Mouse (Mus musculus) frontal cortex, postnatal 25 days (tissue): ENCODE data around the gene Rab42.
A peak's percentile ranks its signal among the peaks of the same experiment; 100 is the strongest.

ENCODE experiments used
- DNase-seq, 2 experiments: peaks; one replicate each; pipeline ENCODE4 v3.0.0; 2022; ENCODE audit warnings: low spot score in 2 of 2

Rab42 gene

DNA sequence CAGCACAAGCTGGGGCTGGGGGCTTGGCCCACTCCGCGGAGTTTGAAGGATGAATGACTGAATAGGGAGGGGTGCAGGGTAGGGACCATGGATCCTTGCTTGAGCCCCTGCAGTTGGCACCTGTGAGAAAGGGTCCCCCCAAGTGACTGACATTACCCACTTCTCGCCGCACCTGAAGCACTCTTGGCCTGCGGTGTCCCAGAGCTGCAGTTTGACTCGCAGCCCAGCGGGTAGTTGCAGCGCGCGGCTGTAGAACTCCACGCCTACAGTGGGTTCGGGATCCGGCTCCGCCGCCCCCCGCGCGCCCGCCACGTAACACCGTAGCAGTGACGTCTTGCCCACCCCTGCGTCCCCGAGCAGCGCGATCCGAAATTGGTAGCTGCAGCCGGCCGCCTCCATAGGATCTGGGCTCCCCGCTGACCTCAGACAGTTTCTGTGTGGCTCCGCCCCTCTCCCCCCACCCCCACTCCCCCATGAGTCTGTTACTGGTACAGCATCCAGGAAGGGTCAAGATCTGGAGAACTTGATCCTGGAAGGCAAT lies at the start of gene Rab42:
Gene Rab42 (minus strand): TSS at position 447 of the 541 bp plus-strand sequence.
- peak; percentile 28 to 40 for DNase-seq

DNA sequence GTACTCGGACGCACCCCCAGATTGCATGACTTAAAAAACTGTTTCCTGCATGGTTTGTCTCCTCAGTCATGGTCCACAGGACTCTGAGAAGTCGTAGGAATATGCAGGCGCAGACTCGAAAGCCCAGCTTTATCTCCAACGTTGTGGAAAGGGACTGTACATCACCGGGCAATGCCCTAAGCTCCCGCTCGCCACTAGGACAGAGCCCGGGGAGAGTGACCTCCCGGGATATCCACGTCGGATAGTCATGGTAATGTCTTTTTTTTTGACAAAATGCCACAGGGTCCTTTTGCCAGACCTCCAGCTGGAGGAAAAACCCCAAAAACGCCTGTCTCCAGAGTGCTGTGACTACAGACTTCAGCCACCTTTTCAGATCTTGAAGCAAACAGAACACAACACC lies 49.6 kb upstream of the Rab42 start:
- DNase-seq: no peak

DNA sequence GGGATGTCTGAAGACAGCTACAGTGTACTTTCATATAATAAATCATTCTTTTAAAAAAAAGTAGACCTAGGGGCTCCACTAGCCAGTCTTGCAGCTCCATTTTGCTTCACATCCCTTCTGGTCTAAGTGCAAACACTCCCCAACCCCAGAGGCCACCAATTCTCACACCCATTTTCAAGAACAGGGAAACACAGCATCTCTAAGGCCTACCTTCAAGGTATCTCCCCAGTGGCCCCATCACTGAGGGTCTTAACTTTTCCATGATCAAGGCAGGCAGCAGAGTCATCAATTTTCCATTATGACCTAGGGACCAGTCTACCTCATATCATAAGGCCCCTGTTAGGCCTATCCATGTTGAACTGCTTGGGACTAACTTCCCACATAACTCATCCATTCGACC lies 48.2 kb upstream of the Rab42 start:
- DNase-seq: no peak

DNA sequence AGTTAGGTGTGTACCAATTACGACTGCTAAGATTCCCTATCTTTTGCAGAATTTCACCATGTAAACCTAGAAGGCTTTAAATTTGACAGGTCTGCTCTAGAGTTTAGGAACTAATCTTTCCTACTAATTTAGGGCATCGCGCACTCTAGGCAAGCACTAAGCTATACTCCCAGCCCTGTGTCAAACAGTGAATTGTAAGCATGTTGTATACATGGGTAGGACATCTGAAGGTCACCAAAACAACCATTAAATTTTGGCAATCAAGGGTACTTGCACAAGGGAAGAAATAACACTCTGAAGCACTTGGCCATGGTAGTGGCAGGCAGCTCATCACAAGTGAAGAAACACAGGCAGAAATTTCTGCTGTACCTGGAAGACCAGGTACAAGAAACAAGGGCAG lies 47.7 kb upstream of the Rab42 start:
- DNase-seq: no peak

DNA sequence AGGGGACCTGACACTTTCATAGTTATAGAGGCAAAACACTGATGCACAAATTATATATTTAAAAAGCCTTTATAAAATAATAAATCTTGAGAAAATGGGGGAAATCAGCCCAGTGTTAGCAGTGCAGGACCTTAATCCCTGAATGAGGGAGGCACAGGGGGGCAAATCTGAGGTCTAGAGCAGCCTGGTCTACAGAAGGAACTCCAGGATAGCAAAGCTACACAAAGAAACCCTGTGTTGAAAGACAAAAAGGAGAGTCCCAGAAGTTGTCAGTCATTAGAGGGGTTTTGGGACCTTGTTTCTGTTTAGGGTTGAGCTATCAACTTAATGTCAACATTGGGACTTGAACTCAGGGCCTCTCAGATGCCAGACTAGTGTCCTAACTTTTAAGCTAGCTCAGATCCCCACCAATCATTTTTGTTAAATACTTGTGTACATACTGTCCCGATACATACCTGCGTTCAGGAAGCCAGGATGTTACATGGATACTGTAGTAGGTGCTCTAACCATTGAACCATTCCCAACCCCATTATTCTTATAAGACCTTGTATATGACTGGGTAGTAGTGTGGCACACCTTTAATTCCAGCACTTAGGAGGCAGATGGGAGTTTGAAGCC lies 47.0 kb upstream of the Rab42 start:
- DNase-seq: no peak

DNA sequence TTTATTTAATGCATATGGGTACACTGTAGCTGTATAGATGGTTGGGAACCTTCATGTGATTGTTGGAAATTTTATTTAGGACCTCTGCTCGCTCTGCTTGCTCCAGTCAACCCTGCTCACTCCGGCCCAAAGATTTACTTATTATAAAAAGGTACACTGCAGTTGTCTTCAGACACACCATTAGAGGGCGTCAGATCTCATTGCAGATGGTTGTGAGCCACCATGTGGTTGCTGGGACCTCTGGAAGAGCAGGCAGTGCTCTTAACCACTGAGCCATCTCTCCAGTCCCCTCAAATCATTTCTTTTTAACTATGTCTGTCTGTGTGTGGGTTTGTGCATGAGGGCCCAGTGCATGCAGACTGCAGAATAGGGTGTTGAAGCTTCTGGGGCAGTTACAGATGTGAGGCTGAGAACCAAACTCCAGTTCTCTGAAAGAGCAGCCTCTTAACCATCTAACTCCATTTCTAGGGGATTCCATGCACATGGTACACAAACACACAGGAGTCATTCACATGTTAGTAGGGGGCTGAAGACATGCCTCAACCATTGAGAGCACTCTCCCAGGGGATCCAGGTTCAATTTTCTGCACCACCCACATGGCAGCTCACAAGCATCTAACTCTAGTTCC lies 46.4 kb upstream of the Rab42 start:
- DNase-seq: no peak

DNA sequence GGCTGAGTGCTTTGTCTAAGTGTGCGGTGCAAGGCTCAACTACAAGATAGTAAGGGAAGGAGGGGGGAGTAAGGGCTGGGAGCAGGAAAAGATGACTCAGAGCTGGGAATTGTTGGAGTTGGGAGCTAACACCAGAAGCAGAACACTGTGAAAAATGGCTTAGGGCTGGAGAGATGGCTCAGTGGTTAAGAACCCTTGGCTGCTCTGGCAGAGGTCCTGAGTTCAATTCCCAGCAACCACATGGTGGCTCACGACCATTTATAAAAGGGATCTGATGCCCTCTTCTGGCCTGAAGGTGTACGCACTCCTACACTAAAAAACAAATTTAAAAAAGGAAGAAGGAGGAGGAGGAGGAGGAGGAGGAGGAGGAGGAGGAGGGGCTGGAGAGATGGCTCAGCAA lies 43.5 kb upstream of the Rab42 start:
- DNase-seq: no peak

DNA sequence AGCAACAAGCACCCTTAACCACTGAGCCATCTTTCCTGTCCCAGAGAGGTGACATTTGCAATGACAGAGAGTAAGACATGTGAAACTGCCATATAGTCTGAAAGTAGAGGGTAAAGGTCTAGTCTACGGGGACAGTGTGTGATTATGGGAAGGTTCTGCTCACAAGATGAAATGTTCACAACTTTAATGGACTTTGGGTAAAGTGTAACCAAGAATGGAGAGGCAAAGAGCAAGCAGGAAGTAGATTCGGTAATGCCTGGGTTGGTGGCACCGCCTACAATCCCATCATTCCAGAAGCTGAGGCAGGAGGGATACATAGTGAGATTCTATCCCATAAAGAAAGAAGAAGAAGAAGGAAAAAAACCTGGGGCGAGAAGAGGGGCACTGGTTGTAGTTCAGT lies 43.1 kb upstream of the Rab42 start:
- DNase-seq: no peak

DNA sequence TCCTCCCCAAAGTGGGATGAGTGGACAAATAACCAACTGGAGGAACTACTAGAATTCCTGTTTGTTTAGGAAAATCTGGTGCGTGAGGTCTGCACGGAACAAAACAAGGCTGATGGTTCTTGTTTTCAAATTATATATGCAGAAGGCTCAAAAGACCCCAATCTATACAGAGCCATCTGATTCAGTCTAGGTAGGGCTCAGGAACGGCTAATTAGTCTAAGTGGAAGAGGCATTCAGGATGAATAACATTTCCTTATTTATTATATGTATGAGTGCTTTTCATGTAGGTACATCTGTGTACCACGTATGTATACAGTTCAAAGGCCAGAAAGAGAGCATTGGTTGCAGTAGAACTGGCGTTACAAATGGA lies 42.6 kb upstream of the Rab42 start:
- DNase-seq: no peak

DNA sequence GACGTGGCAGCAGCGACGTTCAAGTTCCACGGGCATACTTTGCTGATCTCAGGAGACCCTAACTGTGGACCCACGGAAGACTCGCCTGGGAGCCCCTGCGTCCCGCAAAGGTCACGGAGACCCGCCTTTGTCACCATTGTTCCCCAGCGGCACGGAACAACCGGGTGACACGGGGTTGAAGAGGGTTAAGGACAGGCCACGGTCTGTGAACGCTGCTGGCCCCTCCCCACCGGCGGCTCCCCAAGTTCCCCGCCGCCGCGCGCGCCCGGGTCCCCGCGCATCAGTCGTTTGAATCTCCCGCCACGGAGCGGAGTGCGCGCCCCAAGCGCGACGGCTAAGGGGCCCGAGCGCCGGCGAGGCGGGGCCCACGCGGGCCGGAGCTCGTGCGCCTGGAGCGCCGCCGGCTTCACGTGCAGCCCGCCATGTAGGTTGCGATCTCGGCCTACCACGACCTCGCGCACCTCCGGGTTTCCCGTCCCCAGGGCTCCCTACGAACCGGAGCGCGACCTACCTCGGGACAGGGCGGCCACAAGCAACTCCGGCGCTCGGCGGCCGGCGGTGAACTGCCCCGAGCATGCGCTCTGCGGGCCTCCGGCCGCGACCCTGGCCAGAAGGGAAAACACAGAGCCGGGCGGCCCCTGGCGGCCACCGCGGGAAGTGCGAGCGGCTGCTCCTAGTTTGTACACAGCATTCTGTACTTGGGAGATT lies 42.1 kb upstream of the Rab42 start:
- peak; percentile 96 to 99 for DNase-seq

DNA sequence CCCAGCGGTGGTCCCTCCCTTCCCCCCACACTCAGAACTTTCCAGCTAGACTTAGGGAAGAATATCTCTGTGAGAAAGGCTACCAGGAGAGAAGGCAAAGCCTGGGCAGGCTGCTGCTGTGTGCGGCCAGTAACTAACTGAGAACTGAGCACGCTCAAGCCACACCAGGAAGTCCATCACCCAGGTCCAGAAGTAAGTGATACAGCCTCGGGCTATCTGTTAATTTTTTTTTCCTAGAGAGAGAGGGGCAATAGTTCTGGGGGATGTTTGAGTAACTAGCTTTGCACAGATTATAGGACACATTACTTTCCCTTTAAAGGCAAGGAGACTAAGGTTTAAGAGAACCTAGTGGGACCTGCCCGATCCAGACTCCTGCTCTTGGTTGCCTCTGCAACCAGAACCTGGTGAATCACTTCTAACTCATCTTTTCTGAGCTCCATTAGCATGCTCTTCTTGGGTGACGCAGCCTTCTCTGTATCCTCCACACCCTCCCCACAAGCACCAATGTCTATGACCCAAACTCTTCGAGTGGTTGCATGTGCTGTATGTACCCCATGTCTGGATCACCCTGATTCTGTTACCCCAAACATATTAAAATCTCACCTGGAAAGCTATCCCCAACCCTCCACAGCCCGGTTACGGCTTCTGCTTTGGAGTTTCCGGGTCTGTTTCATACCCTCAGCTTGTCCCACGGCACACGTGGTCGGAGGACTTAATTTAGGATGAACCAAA lies 41.4 kb upstream of the Rab42 start:
- DNase-seq: no peak

DNA sequence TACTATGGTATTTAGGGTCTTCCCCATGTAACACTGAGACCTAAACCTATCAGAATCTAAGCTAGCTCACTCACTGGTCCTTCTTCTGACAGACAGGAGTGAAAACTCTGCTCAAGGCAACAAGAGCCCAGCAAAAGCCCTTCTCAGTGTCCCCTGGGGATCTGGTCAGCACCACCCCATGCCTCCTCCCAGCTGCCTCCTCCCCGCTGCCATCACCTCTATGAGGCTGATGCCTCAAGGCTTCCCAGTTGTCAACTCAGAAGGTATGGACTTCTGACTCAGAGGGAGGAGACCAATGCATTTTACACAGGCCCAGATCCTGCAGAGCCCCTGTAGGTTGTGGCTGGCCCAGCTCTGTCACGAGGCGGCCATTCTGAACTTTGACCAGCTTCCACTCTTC lies 38.3 kb upstream of the Rab42 start:
- DNase-seq: no peak

DNA sequence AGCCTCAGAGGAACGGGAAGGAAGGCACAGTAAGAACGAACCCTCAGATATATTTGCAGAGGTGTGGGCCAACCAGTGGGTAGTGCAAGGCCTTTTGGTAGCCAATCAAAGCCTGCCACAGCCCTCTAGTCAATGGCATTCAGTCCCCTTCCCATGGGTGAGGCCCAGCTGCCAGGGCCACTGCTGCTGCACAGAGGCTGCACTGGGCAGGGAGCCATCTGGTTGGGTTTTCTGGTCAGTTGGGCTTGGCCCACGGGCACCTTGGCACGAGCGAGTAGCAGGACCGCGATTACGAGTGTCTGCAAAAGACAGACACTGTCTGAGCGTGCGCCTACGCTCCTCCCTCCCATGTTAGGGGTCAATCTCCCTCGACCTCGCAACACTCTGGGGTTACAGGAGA lies 35.8 kb upstream of the Rab42 start:
- no peak for DNase-seq

DNA sequence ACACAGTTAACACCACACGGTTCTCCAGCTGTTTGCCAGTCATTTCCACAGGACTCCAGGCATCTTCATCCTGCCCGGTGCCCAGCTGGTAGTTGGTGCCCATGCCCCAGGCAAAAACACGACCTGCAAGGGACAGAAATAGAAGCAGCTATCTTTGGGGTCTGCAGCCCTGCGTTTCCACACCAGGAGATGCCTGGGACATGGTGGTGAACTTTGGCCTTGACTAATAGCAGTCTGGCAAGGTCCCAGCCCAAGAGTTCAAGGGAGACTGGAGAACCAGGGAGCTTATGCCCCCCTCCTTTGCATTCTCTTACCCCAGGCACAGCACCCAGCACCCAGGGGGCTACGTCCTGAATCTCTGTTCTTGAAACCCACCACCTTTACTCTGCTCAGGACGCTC lies 29.7 kb upstream of the Rab42 start:
- DNase-seq: no peak

DNA sequence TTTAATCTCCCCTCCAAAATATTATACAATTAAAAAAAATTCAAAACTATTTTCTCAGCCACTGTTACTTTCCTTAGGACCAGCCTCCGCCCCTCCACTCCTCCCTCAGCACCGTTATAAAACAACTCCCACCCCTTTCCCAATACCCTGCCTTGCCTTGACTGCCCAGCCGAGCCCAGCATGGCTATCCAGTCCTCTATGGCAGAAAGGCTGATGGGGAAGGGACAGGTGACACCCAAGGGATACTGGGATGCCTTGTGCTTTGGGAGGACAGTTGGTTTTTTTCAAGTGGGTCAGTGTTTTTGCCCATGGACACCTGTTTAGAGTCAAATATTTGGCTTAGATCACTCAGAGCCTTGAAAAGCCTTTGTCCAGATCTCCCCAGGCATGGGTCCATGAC lies 28.8 kb upstream of the Rab42 start:
- no peak for DNase-seq

DNA sequence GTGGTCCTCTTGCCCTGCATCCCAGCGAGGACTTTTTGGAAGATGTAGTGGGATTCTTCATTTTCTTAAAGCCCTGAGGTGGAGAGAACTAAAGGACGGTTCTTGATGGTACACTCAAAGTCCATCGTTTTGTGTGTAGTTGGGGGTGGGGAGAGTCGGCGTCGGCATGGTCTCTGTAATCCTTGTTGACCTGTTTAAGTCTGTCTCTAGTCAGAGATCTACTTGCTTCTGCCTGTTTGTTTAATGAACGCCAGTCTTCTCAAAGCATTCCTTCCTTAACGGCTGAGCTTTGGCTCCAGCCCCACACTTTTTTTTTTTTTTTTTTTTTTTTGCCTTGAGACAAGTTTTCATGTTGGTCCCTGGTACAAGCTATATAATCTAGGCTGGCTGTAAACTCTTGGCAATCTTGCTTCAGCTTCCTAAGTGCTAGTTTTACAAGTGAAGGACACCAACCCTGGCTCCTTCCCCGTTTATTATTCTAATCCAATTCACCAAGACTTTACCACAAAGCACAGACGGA lies 26.7 kb upstream of the Rab42 start:
- DNase-seq: no peak

DNA sequence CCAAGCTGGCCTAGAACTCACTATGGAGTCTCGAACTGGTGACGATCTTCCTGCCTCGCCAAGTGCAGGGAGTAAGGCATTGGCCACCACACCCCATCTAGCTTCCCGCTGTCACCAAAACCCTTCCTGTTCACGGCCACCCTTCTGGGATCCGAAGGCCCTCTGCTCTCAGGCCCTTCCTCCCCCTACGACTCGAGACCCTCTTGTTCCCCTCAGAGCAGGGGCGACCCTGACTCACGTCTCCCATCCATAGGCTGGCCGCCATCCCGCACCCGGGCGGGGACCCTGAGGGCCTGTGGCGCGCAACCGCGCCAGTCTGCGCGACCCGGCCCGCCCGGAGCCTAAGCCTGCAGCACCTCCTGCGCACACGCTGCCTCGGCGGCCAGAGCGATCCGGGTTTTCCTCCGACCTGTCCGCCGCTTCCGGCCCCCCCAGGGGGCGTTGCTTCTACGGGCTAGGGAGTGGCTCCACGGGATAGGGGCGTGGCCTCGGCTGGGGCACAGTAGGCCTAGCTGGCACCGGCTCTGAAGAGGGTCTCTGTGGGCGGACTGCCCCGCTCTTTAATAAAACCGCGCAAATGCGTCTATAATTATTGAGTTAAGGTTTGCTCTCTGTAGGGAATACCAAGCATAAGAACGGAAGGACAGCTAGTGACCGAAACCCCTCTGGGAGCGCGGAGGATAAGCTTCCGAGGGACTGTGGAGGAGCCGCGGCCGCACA lies 26.1 kb upstream of the Rab42 start, which contains the start of gene Trnau1ap:
Gene Trnau1ap (minus strand): TSS at position 424 of the 720 bp plus-strand sequence.
- DNase-seq: peak; percentile 63 to 67

DNA sequence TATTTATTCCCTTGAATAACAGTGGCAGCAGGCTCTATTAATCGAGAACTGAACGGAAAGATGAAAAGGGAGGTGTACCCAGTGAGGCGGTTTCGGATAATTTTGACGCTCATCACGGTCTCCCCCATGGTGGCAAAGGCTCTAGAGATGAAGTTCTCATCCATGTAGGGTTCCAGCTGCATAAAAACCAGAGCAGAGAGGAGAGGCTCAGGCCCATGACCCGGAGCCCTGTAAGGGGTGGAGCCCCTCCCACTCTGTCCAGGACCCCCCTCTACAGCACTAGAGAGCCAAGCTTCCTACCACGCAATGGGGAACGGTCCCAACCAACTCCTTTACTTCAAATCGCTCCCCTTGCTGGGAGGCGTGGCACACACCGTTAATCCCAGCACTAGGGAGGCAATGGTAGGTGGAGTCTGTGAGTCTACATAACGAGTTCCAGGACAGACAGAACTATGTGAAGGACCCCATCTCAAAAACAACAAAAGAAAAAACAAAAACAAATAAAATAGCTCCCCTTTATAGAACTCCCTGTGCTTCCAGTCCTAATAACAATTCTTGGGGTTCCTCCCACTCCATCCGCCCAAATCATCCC lies 25.3 kb upstream of the Rab42 start:
- DNase-seq: no peak

DNA sequence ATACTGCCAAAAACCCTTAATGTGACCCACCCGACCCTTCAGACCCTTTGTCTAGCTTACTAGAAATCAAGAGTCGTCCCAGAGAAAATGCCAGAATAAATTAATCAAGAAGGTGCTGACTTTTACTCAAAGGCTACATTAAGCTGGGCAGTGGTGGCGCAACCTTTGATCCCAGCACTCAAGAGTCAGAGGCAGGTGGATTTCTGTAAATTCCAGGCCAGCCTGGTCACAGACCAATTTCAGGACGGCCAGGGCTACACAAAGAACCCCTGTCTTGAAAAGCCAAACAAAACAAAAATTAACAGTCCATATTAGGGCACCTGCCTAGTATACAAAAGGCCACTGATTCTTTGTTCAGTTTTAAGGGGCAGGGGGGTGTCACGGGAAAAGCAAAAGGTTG lies 23.3 kb upstream of the Rab42 start:
- DNase-seq: no peak

DNA sequence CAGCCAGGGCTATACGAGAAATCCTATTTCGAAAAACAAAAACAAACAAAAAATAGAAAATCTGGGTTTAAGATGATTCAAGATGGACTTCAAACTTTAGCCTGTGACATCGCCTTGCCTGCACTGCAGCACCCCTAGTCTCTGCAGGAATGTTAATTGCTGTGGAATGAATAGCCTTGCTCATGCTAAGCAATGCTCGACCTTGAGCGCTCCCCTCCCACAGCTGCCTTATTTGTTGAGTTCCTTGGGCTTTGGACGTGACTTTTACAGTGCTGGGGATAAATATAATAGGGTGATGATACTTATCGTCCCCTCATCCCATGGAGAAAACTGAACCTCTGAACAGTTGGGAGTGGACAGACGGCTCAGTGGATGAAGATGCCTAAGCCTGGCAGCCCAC lies 12.5 kb upstream of the Rab42 start:
- DNase-seq: no peak

DNA sequence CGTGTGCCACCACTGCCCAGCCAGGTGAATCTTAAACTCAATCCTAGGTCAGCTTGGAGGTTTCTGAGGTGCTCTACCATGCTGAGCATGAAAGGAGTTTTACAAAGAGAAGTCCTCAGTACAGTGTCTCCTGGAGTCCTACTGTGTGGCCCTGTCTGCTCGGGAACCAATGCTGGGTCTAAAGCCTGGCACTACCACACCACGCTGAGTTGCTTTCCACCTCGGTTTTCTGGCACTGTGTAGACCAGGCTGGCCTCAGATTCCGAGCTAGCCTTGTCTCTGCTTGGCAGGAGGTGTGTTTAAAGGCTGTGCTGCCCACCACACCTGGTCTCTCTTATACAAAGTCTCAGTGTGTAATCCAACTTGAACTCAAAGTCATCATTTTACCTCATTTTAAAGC lies 9.4 kb upstream of the Rab42 start:
- no peak for DNase-seq
